Mouse (Mus musculus): Measurements from ENCODE around the gene Pced1b.
"Not testable (repeated sequence)": the region's sequence is repeated elsewhere in the genome, so short reads cannot be mapped to it uniquely, and the experiment has no call there.

The Pced1b gene

DNA sequence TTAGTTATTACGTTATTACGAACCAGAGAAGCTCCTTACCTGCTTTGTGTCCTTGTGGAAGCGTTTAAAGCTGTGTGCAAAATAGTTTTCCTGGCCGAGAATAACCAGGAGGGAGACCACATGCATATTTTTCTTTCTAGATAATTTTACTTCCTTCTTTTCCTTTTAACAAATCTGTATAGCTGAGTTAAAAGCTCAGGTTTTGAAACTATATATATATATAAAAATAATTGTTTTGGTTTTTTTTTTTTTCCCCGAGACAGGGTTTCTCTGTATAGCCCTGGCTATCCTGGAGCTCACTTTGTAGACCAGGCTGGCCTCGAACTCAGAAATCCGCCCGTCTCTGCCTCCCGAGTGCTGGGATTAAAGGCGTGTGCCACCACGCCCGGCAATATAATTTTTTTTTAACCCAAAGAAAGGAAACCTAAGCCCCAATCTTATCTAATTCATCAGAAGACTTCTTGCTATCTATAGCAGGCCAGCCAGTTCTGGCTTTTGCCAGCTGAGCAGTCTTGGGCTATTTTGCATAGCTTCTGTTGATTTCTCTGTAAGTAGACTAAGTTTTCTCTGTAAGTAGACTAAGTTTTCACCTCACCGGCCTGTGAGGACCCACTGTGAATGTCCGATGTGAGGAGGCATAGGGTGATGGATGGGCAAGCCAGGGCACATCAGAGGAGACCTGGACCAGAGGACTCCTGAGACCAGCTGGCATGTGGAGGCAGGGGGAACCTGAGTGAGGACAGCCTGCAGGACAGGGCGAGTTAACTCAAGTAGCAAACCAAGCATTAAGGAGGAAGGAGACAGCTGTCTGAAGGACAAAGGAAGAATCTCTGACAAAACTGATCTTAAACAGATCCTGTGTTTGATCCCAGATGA lies 128.2 kb downstream of the Pced1b start:
- DNase-seq: no peak

DNA sequence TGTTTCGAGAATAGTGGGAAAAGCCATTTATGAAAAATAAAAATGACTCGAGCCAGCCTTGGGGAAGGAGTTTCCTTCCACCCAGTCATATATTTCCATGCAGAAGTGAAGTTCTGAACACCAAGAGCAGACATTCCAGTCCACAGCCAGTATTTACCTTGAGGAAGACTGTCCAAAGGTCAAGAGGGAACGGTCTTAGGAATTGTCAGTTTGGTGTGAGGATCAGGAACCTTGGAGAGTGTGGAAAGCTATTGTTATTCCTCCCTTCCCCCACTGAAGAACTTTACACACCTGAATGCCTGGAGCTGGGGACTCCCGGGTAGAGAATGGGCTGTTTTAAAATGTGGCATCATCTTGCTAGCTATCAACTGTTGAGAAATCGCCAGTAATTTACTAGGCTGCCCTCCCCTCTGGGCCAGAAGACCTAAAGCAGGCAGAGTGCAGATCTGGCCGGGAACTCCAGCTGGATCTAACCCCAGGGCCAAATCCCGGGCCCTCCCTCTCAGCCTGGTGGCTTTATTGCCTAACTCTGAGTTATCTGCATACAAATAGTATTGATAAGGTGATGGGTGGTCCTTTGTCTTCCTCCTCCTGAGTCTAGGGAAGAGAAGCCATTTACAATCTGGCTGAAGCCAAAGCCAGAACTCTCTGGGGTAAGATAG lies 129.3 kb downstream of the Pced1b start:
- no peak for DNase-seq

DNA sequence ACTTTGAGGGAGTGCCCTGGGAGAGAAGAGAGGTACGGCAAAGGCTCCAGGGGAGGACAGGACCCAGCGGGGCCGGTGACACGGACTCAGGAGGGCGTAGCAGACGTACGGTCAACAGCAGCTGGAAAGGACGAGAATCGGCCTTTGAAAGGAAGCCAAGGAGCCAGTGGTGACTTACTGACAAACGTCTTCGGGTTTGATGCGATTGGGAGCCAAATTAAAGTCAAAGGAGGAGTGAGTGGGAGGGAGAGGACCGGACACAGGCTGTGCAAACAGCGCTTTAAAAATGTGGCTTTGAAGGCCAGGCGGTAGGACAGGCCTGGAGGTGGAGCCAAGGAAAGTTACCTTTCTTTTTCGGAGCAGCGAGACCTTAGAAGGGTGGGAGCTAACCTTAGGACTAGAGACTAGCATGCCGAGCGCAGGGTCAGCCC lies 129.9 kb downstream of the Pced1b start:
- no peak for DNase-seq

DNA sequence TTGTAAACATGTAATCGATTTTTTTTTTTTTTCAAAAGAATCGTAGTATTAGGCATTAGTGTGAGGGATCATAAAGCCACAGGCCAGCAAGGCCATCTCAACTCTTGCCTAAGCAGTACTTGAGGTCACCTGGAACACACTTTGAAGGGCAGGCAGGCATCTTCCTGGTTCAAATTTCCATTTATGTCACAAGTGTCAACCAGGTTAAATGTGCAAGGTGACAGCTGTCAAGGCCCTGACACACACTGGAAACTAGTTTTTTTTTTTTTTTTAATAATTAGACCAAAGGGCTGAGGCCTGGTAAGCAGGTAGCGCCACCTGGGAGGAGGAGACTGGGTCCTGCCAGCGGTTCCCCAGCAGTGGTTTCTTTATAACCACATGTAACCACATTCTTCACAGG lies 131.2 kb downstream of the Pced1b start:
- no peak for DNase-seq

DNA sequence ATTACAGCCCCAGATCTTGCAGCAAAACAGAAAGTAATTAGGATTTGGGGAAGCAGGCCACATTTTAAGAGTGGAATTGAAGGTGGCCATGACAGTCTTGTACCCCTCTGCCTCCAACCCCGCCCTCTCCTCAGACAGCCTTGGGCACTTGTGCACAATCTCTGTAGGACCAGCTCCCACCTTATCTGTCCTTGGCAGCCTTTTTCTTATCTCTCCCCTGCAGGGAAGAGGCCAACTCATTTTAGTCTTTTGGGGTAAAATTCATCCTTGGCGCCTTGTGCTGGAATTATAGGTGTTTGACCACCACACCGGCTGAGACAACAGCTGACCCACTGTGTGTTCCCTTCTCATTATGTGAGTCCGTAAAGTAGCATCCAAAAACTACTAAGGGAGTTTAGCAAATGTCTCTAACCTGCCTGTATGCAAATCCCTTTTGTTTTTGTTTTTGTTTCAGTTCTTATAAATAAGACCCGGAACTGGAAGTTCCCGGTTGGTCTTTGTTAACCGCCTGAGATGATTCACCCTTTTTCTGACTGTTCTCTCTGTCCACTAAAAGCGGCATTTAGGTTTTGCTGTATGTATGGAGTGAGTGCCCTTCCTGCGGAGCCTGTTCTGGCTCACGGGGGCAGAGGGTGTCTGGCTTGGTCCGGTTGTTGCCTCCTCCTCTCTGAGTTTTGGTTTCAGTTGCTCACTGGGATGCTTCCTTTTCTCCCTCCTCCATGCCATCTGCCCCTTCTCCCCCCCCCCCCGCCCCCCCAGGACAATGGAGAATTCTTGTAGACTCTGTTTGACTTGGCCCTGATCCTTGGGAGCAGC lies 132.8 kb downstream of the Pced1b start:
- DNase-seq: no peak

DNA sequence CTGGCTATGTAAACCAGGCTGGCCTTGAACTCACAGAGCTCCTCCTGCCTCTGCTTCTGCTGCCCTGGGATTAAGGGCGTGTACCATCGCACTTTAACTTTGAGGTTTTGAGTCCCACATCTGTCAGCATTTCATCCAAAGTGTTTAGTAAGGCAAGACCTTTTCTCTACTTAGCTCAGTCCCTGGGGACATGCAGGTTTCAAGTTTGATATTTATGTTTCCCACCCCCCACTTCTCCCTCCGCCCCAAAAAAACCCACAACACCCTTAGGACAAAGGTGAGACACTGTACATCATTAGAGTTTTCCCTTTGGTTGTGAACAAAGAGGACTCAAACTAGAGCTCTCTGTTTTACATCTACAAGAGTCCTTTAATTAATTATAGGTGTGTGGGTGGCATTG lies 135.7 kb downstream of the Pced1b start:
- DNase-seq: no peak

DNA sequence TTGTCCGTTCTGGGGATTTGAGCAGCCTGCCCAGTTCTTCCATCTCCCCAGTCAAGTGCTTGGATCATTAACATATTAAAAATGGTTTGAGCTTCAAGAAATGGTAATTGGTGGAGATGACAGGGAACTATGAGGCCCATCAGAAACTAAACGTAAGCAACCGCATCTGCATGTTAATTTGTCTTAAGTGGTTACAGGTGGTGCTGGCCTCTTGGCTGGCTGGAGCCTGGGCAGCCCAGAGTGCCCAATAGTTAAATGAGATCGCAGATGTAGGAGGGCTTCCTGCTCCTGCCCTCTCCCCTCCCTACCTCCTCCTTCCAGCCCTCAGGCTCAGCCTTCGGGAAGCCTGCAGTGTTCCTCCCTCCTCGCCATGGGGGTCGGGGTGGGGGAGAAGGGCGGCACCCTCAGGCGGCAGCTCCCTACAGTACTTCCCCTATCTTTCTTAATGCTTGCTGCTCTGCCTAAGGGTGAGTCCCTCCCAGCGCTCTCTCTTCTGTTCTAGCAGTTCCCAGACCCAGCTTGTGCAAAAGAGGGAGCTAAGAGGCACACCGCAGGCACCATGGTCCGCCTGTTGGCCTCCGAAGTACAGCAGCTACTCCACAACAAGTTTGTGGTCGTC lies 136.7 kb downstream of the Pced1b start:
- DNase-seq: no peak

DNA sequence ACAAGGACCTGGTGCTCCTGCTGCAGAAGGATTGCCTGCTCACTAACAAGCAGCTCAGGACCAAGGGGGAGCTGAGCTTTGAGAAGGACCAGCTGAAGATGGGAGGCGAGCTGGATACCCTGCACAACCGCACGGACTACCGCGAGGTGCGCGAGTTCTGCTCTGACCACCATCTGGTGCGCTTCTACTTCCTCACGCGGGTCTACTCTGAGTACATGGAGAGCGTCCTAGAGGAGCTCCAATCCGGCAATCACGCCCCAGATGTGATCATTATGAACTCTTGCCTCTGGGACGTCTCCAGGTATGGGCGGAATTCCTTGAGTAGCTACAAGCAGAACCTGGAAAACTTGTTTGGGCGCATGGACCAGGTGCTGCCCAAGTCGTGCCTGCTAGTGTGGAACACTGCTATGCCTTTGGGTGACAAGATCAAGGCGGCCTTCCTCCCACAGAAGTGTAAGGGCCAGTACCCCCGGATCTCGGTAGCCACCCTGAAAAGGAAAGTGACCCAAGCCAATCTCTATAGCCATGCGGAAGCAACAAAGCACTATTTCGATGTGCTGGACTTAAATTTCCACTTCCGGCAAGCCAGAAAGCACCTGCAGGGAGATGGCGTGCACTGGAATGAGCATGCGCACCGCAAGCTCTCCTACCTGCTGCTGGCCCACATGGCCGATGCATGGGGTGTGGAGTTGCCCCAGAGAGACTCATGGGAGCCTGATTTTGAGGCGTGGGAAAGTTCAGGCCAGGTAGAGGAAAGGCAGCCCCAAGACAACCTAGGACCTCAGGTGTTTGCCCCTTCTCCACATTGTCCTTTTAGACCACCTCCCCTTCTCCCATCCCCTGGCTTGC lies 137.5 kb downstream of the Pced1b start:
- no peak for DNase-seq

DNA sequence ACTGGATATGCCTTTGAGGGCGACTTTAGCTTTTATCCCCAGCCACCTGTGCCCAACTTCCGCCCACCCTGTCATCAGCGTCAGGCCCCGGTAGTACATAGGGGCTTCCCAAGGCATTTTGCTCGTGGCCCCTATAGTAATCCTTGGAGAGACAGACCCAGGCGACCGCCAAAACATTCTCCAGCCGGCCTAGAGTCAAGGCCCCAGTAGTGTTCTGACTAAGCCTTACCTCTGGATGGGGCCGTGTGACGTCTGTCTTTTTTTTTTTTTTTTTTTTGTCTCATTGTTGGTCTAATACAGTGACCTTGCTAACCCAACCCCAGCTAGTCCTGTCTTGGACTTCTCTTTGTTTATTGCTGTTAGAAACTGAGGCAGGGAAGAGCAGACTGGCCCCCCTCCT lies 138.3 kb downstream of the Pced1b start:
- not testable (repeated sequence) for DNase-seq

DNA sequence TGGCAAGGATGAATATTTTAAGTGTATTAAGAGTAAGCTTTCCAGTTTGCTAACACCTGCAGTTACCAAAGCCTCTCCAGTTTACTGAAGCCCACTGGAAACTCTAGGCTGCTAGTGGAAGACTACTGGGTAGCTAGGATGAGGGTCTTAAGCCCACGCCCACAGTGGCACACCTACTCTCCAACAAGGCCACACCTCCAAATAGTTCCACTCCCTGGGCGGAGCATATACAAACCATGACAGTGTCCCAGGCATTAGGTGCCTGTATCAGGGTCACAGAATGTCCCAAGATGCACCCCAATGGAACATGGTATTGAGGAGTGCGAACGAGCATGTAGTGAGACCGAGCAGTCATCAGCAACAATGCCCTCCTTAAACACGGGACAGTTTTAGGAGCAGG lies 140.9 kb downstream of the Pced1b start:
- no peak for DNase-seq

DNA sequence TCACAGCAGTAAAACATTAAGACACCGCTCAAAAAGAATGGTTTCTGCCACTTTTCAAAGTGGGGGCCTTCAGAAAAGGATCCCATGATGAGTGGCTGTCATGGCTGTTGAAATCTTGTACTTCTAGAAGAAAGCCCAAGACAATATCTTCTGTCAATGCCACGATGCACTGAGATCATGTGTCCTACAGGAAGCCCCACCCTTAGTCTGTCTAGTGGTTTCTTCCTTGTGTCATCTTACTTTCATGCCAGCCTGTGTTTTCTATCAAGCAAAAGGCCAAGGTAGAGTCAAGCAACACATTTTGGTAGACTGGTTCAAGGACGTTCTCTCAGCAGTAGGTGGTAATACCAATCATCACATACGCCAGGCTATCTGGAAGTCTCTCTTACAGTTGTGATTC lies 142.7 kb downstream of the Pced1b start:
- DNase-seq: no peak

DNA sequence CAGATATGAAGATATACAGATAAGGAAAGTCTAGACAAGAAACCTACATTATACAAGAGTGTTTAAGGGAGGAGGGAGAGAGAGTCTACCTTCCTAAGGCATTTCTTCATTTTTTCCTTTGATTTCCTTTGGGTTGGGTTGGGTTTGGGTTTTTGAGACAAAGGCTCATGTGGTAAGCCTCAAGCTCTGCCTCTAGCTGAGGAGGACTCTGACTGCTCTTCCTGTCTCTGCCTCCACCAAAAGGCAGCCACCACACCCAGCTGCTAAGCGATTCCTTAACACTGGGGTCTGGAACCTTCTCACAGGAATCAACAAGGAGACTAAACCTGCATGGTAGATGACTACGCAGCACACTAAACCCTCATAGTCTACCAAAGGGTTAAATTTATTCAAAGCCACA lies 143.9 kb downstream of the Pced1b start:
- DNase-seq: no peak

DNA sequence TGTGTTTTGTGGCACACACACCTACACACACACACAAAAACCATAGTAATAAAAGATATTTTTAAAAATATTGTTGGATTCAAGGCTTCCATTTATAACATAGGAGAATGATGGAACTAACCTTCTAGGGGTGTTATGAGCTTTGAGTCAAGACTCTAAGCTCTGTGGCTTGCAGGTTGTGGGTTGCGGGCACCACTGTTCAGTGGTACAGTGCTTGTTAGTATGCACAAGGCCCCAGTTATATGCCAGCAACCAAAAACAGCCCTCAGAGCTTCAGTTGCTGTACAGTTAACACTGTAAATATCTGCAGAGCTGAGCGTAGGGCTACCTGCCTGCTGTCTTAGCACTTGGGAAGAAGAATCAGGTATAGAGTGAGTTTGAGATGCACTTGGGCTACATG lies 144.5 kb downstream of the Pced1b start:
- DNase-seq: no peak

DNA sequence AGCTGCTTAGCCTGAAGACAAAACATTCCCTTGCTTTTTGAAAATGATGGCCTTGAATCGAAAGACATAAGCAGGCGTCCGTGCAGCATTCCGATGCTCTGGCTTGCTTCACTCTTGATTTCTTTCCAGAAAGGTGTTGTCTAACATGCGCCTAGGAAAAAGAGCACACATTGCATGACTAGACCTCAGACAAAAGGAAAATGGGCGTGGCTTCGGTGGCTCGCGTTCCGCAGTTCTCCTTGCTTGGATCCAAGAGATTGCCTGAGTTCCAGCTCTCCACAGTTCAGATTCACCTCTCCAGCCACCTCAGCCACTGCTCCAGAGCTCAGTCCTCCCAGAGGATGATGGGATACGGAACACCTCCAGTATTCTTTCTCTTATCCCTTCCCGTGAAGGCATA lies 147.7 kb downstream of the Pced1b start:
- DNase-seq: no peak

DNA sequence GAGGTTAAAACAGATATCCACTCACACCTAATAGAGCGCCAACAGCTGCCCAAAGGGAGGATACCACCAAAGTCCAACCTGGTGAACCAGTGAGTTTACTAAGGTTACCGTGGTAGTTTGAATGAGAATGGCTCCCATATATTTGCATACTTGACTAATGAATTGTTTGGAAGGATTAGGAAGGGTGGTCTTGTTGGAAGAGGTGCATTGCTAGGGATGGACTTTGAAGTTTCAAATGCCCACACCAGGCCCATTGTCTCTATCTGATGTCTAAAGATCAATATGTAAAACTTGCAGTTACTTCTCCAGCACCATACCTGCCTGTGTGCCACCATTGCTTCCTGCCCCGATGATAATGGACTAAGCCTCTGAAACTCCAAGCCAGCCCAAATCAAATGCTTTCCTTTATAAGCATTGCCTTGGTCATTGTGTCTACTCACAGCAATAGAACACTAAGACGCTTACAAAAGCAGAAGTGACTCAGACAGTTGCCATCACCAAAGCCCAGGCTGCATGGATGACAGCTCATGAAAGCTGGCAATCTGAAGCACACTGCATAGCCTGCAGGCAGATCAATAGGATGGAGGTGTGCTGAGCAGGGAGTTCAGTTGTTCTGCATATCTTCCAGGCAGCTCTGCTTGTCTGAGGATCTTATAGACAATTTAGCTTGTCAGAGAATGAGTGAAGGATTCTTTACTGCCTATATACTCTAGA lies 149.8 kb downstream of the Pced1b start:
- no peak for DNase-seq

DNA sequence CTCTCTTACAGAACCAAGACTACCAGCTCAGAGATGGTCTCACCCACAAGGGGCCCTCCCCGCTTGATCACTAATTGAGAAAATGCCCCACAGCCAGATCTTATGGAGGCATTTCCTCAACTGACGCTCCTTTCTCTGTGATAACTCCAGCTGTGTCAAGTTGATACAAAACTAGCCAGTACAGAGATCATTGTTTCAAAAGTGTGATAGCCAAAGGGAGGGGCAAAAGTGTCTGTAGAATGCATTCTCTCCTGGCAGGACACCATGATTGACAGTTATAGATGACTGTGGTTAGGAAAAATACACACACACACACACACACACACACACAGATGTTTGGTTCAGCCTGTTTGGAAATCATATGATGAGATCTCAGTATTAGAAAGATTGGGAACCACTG lies 150.9 kb downstream of the Pced1b start:
- no peak for DNase-seq

DNA sequence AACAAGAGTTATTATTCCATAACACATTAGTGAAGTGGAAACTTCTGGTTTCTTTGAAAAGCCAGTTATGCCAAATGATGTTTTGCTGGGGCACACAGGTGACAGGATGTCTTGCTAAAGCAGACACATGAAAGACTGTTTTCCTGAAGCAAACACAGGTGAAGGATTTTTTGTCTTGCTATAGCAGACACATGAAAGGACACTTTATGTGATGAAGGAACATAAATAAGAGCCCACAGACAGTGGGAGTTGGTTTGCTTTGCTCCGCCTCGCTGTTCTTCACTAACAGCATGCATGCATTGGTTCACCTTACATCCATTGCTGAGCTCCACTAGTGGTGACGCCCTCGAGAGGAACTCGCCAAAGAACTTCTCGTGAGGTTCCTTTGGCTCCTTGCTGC lies 154.0 kb downstream of the Pced1b start:
- no peak for DNase-seq

DNA sequence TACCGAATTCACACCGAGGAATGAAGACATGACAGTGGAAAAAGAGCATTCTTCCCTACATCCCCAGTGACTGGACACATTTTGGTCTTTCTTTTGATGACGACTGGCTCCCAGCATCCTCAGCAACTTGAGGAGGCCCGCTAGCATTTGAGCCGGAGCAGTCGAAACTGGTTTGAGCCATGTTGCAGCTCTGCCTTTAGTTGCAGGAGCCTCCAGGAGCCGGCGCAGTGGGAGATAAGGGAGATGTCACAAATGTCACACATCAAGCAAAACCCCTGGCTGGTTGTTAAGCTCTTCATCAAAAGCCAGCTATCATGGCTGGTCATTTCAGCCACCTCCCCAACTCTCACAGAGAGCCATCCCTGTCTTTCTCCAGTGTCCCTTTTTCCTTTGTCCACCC lies 157.6 kb downstream of the Pced1b start:
- DNase-seq: no peak

DNA sequence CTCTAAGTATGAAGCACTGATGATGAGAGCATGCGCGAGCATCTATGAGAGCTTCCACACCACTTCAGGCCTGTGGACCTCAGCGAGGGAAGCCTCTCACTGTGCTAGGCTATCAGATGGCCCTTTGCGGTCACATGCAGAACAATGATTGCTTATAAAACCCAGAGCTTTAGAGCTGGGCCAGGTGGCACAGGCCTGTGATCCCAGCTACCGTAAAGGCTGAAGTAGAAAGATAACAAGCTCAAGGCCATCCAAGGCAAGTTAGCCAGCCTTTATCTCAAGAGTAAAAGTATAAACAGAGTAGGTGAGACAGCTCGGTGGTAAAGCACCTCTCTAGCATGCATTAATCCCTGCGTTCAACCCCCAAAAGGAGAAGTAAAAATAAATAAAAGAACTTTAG lies 158.1 kb downstream of the Pced1b start:
- DNase-seq: no peak

DNA sequence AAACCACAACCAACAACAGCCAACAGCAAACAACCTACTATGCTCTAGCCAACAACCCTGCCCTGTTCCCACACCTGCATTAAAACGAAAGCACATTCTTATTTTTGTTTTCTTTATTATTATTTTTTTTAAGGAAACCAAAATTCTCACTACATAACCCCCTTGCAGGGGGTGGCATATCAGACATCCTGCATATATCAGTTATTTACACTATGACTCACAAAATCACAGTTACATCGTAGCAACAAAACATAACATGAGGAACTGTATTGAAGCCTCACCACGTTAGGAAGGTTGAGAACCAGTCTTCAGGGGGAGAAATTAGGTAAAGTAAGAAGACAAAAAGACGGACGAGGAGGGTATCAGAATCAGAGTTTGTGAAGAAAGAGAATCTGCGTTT lies 159.2 kb downstream of the Pced1b start:
- DNase-seq: no peak
